In genomic region chr2:30653046-30653445, GRCm38 (mm10) we compare ENCODE assay signal across 8 mouse cellular contexts. TPM values are rescaled to one million over a fixed set of nuclear protein-coding genes. Genes with fewer than 3 reads are reported as not detected.
A peak's percentile ranks its signal among the peaks of the same experiment; 100 is the strongest.
DNase-seq lines count a peak whose midpoint lies in the region; ATAC-seq lines count a peak whose summit lies in the region.

No protein-coding gene starts in this region.

- H3K4me2 ChIP-seq in heart, embryonic 16.5 days (ENCODE audit: low read depth, low read length) = peak overlapping the region; percentile 57

- intact Hi-C loops in left cerebral cortex, postnatal 4 days (cut with DNase I) = no loop called here

- no peaks in the 10 kb centered on the region for H3K36me3 ChIP-seq in heart, embryonic 10.5 days
- no peaks in the 10 kb centered on the region for H3K36me3 ChIP-seq in heart, embryonic 16.5 days (ENCODE audit: control insufficient read depth, insufficient read depth)
- H3K36me3 ChIP-seq in midbrain, embryonic 10.5 days = no peaks in the 10 kb centered on the region

- H3K27me3 ChIP-seq in heart, embryonic 10.5 days (ENCODE audit: insufficient read depth, poor library complexity, severe bottlenecking) = no peaks in the 10 kb centered on the region
- no peaks in the 10 kb centered on the region for H3K27me3 ChIP-seq in heart, embryonic 16.5 days (ENCODE audit: control insufficient read depth, insufficient read depth, low read length)
- no peaks in the 10 kb centered on the region for H3K27me3 ChIP-seq in midbrain, embryonic 10.5 days (ENCODE audit: low read depth, poor library complexity, severe bottlenecking)

- WGBS in heart, embryonic 10.5 days = 55% methylated on average over 4 of the region's 4 CpGs
- 67% methylated on average over 4 of the region's 4 CpGs for WGBS in heart, embryonic 16.5 days
- 61% methylated on average over 4 of the region's 4 CpGs for WGBS in midbrain, embryonic 10.5 days

- H3K9ac ChIP-seq in heart, embryonic 16.5 days (ENCODE audit: low read length) = peak overlapping the region; percentile 65

- H3K27ac ChIP-seq in heart, embryonic 10.5 days = peak overlapping the region; percentile 97
- peak overlapping the region; percentile 60 for H3K27ac ChIP-seq in brown adipose tissue, adult 24 weeks (replicated peaks; ENCODE audit: low read depth, low read length)
- peak overlapping the region; percentile 90 for H3K27ac ChIP-seq in heart, embryonic 16.5 days (ENCODE audit: low read length)
- H3K27ac ChIP-seq in midbrain, embryonic 10.5 days (replicated peaks) = peak overlapping the region; percentile 99

- no peaks in the 10 kb centered on the region for H3K9me3 ChIP-seq in heart, embryonic 10.5 days
- H3K9me3 ChIP-seq in heart, embryonic 16.5 days (replicated peaks; ENCODE audit: control insufficient read depth, low read length) = peaks cover 3% of the 10 kb centered on the region; the same call in 1 of the 2 replicates
- H3K9me3 ChIP-seq in midbrain, embryonic 10.5 days (replicated peaks) = no peaks in the 10 kb centered on the region

- H3K4me3 ChIP-seq in heart, embryonic 10.5 days = peak overlapping the region; percentile 46
- no peak overlapping the region for H3K4me3 ChIP-seq in brown adipose tissue, adult 24 weeks (ENCODE audit: insufficient read depth, low read depth, low read length)
- H3K4me3 ChIP-seq in heart, embryonic 16.5 days (ENCODE audit: low read length) = no peak overlapping the region
- H3K4me3 ChIP-seq in midbrain, embryonic 10.5 days = peak overlapping the region; percentile 38

- DNase-seq in heart, embryonic 10.5 days (ENCODE audit: low spot score) = no peak
- no peak for DNase-seq in heart, postnatal 4 days
- no peak for DNase-seq in midbrain, embryonic 10.5 days (ENCODE audit: low spot score)
- no peak for DNase-seq in embryo, embryonic 9.5 days (ENCODE audit: extremely low spot score)
- no peak for DNase-seq in Muller cell, postnatal 12 days (ENCODE audit: inconsistent ontology term)
- no peak for DNase-seq in left cerebral cortex, postnatal 4 days

- H3K4me1 ChIP-seq in heart, embryonic 10.5 days = peaks cover 84% of the 10 kb centered on the region
- peaks cover 18% of the 10 kb centered on the region for H3K4me1 ChIP-seq in brown adipose tissue, adult 24 weeks (ENCODE audit: control insufficient read depth, insufficient read depth, insufficient read length, low read length)
- H3K4me1 ChIP-seq in heart, embryonic 16.5 days (ENCODE audit: control insufficient read depth, insufficient read depth, low read length) = peaks cover 40% of the 10 kb centered on the region
- H3K4me1 ChIP-seq in midbrain, embryonic 10.5 days = peaks cover 100% of the 10 kb centered on the region

- no peak for ATAC-seq in heart, embryonic 16.5 days (replicated peaks; ENCODE audit: extremely low read depth, insufficient read depth, low FRiP score)

RNA-seq across cellular contexts. Expression of gene Cstad, which starts 58.2 kb away (rescaled TPM):
- polyA plus RNA-seq in heart, embryonic 10.5 days (2016; fragmentation: Nextera tagmentation; extraction: Ambion mirVana) = 1.2 and 1.4 TPM in 2 replicates
- 1 to 10 TPM; 1.7 to 3.2 TPM for total RNA-seq in heart, postnatal 4 days (2021)
- polyA plus RNA-seq in brown adipose tissue, adult 24 weeks (2012; ENCODE audit: insufficient read depth, insufficient read length, missing spikeins) = not detected in 2 replicates
- 1.4 TPM in 2 replicates for polyA plus RNA-seq in heart, embryonic 16.5 days (2015; fragmentation: Nextera tagmentation; extraction: Ambion mirVana)
- polyA plus RNA-seq in midbrain, embryonic 10.5 days (2016; fragmentation: Nextera tagmentation; extraction: Ambion mirVana) = 0.20 and 0.34 TPM in 2 replicates
- total RNA-seq in left cerebral cortex, postnatal 4 days (2021) = 1 to 10 TPM; 3.0 to 3.7 TPM

Comparison
In these comparisons a context has a peak if more than half of its experiments do, and no peak if none do; other contexts are left out.
1. H3K4me3 ChIP-seq: peak in heart, embryonic 10.5 days (single experiment) and midbrain, embryonic 10.5 days (single experiment); none in brown adipose tissue, adult 24 weeks (single experiment) and heart, embryonic 16.5 days (single experiment).
2. Peak in every context shown above with its lines, with median percentiles within 50 percentile points of each other: H3K27ac ChIP-seq.